8 mouse cellular contexts compared by ENCODE assay signal in the genomic region with DNA sequence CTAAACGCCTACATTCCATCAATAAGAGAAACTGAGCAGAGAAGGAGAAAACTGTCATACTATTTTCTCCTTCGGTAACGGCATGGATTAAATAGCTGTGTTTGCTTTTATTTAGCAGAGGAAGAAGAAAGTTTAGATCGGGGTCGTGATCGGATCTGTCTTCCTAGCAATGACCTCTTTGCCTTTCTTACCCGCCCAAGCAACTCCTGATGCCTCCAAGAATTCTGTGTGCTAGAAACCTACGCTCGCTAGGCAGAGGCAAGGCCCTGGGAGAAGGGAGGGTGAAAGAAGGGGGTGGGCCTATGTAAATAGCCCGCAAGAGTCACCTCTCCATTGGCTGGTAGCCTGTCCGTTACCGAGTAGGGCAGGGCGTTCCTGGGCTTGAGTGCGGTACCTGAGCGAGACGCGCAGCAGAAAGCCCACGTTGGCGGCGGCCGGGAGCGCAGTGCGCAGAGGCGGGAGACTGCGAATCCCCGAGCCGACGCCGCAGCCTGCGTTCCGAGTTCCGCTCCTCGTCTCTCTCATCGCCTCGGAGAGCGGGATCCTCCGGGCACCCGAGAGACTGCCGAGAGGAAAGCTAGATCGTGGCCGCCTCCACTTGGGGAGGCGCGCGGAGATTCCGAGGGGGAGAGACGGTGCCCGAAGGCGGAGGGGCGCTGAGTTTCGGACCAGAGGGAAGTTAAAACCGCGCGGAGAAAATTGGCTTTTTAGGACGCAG. TPM values are rescaled to one million over a fixed set of nuclear protein-coding genes. Genes with fewer than 3 reads are reported as not detected.
DNase-seq lines count a peak whose midpoint lies in the region; ATAC-seq and TF ChIP-seq lines count a peak whose summit lies in the region.

A gene (plus strand): TSS at position 395 of the 718 bp plus-strand sequence.

- peaks cover 5% of the 10 kb centered on the region; the same call in 1 of the 2 replicates for H3K27me3 ChIP-seq in cerebellum, adult 2 months (ENCODE audit: control insufficient read depth, insufficient read depth, low read length)
- peaks cover 49% of the 10 kb centered on the region for H3K27me3 ChIP-seq in liver, embryonic 16.5 days (ENCODE audit: control insufficient read depth, insufficient read depth, low read depth, low read length)

- DNase-seq in ES-CJ7 (ENCODE audit: low read depth, low spot score), result peak; percentile 93
- DNase-seq in cerebellum, adult 2 months, result peak; percentile 62 to 68
- peak; percentile 81 to 83 for DNase-seq in heart, postnatal 36 days
- DNase-seq in layer of hippocampus, adult 18-20 months (ENCODE audit: low spot score in 2 of 2), result peak; percentile 63 to 82
- DNase-seq in urinary bladder, adult 2 months (ENCODE audit: low spot score), result peak; percentile 52

- no peaks in the 10 kb centered on the region for H3K36me3 ChIP-seq in liver, embryonic 16.5 days (ENCODE audit: control insufficient read depth, insufficient read depth)

- no peak within 1 kb of the TSS for H3K9ac ChIP-seq in liver, embryonic 16.5 days (ENCODE audit: low read depth, low read length)

- TF ChIP-seq CTCF in cerebellum, adult 2 months (IDR thresholded peaks at IDR 0.05; ENCODE audit: borderline replicate concordance, insufficient read depth, low read depth, low read length), result no peak
- TF ChIP-seq CTCF in olfactory bulb, adult 2 months (IDR thresholded peaks at IDR 0.05; ENCODE audit: insufficient read depth, low read depth, low read length), result no peak

- H3K4me3 ChIP-seq in cerebellum, adult 2 months (replicated peaks; ENCODE audit: insufficient read depth, low read depth, low read length), result peak within 1 kb of the TSS; percentile 42
- H3K4me3 ChIP-seq in liver, embryonic 16.5 days (ENCODE audit: low read depth, low read length), result peak within 1 kb of the TSS; percentile 44
- H3K4me3 ChIP-seq in olfactory bulb, adult 2 months (ENCODE audit: insufficient read depth, low read depth, low read length), result peak within 1 kb of the TSS; percentile 50

- 4% methylated on average over 54 of the region's 54 CpGs for WGBS in cerebellum, adult 2 months
- WGBS in liver, embryonic 16.5 days (ENCODE audit: insufficient replicate concordance), result 4% methylated on average over 54 of the region's 54 CpGs
- whole genome bisulfite sequencing in olfactory bulb, adult 2 months, result 3% methylated on average over 54 of the region's 54 CpGs

- H3K4me1 ChIP-seq in cerebellum, adult 2 months (ENCODE audit: control insufficient read depth, insufficient read depth, low read length), result no peaks in the 10 kb centered on the region; the same call in 1 of the 2 replicates
- H3K4me1 ChIP-seq in liver, embryonic 16.5 days (ENCODE audit: control insufficient read depth, low read depth, low read length), result peaks cover 2% of the 10 kb centered on the region
- H3K4me1 ChIP-seq in olfactory bulb, adult 2 months (ENCODE audit: control insufficient read depth, insufficient read depth, low read length), result peaks cover 32% of the 10 kb centered on the region

- H3K4me2 ChIP-seq in liver, embryonic 16.5 days (ENCODE audit: low read depth, low read length), result peak within 1 kb of the TSS; percentile 58

- TF ChIP-seq POLR2A in cerebellum, adult 2 months (IDR thresholded peaks at IDR 0.05; ENCODE audit: borderline replicate concordance, insufficient read depth, low read length), result no peak
- peak; percentile 40; the same call in 1 of the 2 replicates for TF ChIP-seq POLR2A in olfactory bulb, adult 2 months (IDR thresholded peaks at IDR 0.05; ENCODE audit: insufficient read depth, low read depth, low read length)

- ATAC-seq in frontal cortex, adult (ENCODE audit: low TSS enrichment), result peak; percentile 96
- peak; percentile 83 for ATAC-seq in liver, embryonic 16.5 days (ENCODE audit: low read depth)

- no peaks in the 10 kb centered on the region for H3K9me3 ChIP-seq in liver, embryonic 16.5 days (replicated peaks; ENCODE audit: control insufficient read depth, low read length)

- intact Hi-C loops in heart, postnatal 36 days (cut with DNase I), result loop anchor here (1.0 to 10.0 kb wide), 3 partner anchors 161 to 280 kb away; a partner anchor contains a TSS

- no peak within 1 kb of the TSS for H3K27ac ChIP-seq in cerebellum, adult 2 months (ENCODE audit: insufficient read depth, low read length)
- H3K27ac ChIP-seq in liver, embryonic 16.5 days (ENCODE audit: low read length), result no peak within 1 kb of the TSS
- no peak within 1 kb of the TSS for H3K27ac ChIP-seq in olfactory bulb, adult 2 months (ENCODE audit: insufficient read depth, low read depth, low read length)

RNA-seq across cellular contexts. Expression of the gene that starts here (rescaled TPM):
- polyA plus RNA-seq in cerebellum, adult 2 months (2012; rRNA removed), result 6.4 and 9.5 TPM in 2 replicates
- total RNA-seq in heart, postnatal 36 days (2021), result 10 to 100 TPM; 21.7 to 34.0 TPM
- 1 to 10 TPM; 8.7 to 9.2 TPM for total RNA-seq in layer of hippocampus, adult 18-20 months (2021)
- 0.11 and 0.12 TPM in 2 replicates for polyA plus RNA-seq in liver, embryonic 16.5 days (2015; fragmentation: Nextera tagmentation; extraction: Ambion mirVana)
- not detected in 2 replicates for polyA plus RNA-seq in olfactory bulb, adult 2 months (2012; ENCODE audit: insufficient read depth, insufficient read length, low replicate concordance, missing spikeins)
- polyA plus RNA-seq in urinary bladder, adult 2 months (2012; rRNA removed), result 19.4 and 20.0 TPM in 2 replicates

Comparison
In these comparisons a context has a peak if more than half of its experiments do, and no peak if none do; other contexts are left out.
1. Peak in ATAC-seq, H3K4me3 ChIP-seq and H3K4me2 ChIP-seq in liver, embryonic 16.5 days; RNA of the gene not detected or under 1 TPM.